Mouse (Mus musculus) spleen, postnatal 14 days (tissue): Measurements from ENCODE around the gene Spout1.

Experiments
- DNase-seq, 2 experiments: peaks; one replicate each; pipeline ENCODE4 v3.0.0; 2021 to 2022; ENCODE audit warnings: low spot score in 2 of 2

Gene Spout1

GRCm38 (mm10) chr2:30177700-30178675 lies at the start of gene Spout1:
Gene Spout1, minus strand, starts transcription at chr2:30178459.
- peak; percentile 84 to 92 for DNase-seq

- no peak for DNase-seq
Observed at GRCm38 (mm10) chr2:30216293-30216692, 38.0 kb upstream of the Spout1 start.

- no peak for DNase-seq
Observed at GRCm38 (mm10) chr2:30215493-30215892, 37.2 kb upstream of the Spout1 start.

GRCm38 (mm10) chr2:30214745-30215144 lies 36.5 kb upstream of the Spout1 start:
- DNase-seq, result no peak

- no peak for DNase-seq
Observed at GRCm38 (mm10) chr2:30212951-30213350, 34.7 kb upstream of the Spout1 start.

GRCm38 (mm10) chr2:30212169-30212545 lies 33.9 kb upstream of the Spout1 start:
- no peak for DNase-seq

GRCm38 (mm10) chr2:30211408-30212168 lies 33.3 kb upstream of the Spout1 start:
- DNase-seq, result no peak

GRCm38 (mm10) chr2:30207886-30208285 lies 29.6 kb upstream of the Spout1 start:
- DNase-seq, result no peak

- DNase-seq, result no peak
Observed at GRCm38 (mm10) chr2:30207401-30207800, 29.1 kb upstream of the Spout1 start.

GRCm38 (mm10) chr2:30205629-30206357 lies 27.5 kb upstream of the Spout1 start, which contains the start of gene Kyat1:
Gene Kyat1, minus strand, starts transcription at chr2:30205847.
- peak; percentile 79 to 90 for DNase-seq

GRCm38 (mm10) chr2:30205255-30205628 lies 27.0 kb upstream of the Spout1 start:
- DNase-seq, result no peak

GRCm38 (mm10) chr2:30203439-30203838 lies 25.2 kb upstream of the Spout1 start:
- peak in 1 of 2 experiments; percentile 39 for DNase-seq

- no peak for DNase-seq
Observed at GRCm38 (mm10) chr2:30200388-30200925, 22.2 kb upstream of the Spout1 start.

GRCm38 (mm10) chr2:30199984-30200383 lies 21.7 kb upstream of the Spout1 start:
- no peak for DNase-seq

GRCm38 (mm10) chr2:30198021-30198420 lies 19.8 kb upstream of the Spout1 start:
- DNase-seq, result no peak

GRCm38 (mm10) chr2:30194656-30195055 lies 16.4 kb upstream of the Spout1 start:
- DNase-seq, result no peak

GRCm38 (mm10) chr2:30191790-30192580 lies 13.7 kb upstream of the Spout1 start:
- no peak for DNase-seq

GRCm38 (mm10) chr2:30185681-30186080 lies 7.4 kb upstream of the Spout1 start:
- no peak for DNase-seq

GRCm38 (mm10) chr2:30185276-30185675 lies 7.0 kb upstream of the Spout1 start:
- no peak for DNase-seq

GRCm38 (mm10) chr2:30183721-30184120 lies 5.5 kb upstream of the Spout1 start:
- DNase-seq, result no peak

- DNase-seq, result no peak
Observed at GRCm38 (mm10) chr2:30182424-30182823, 4.2 kb upstream of the Spout1 start.
